Mouse (Mus musculus): ENCODE results near the gene Arhgef26.

DNA sequence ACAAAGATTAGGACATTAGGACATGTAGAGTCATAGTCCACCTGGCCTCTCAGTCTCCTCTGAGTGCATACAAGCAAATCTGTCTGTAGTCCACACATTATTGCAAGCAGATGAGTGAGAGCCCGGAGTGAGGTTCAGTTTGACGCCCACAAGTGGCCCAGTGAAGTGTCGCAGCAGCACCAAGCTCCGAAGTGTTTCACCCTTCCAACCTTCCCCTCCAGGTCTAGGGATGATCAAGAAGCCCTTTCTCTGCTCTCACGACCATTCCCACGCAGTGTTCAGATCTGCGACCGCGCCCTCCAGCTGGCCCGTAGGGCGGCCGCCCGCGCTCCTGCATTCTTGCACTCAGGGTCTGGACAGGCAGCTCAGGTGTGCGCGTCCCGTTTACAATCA, 313 bp downstream of the Arhgef26 start:
- TF ChIP-seq CTCF (IDR thresholded peaks at IDR 0.05; ENCODE audit: low read depth) = no peak
- TF ChIP-seq EP300 (IDR thresholded peaks at IDR 0.05; ENCODE audit: low read depth) = no peak
